Mouse (Mus musculus): ENCODE measurements at regions not wholly inside any gene's neighbourhood (a gene's known extent, or its start where the extent isn't known, plus 50 kb on each side); places are given as distances from the start of the nearest gene placed in this dataset.
A peak's percentile ranks its signal among the peaks of the same experiment; 100 is the strongest.

- ATAC-seq (replicated peaks; ENCODE audit: poor library complexity), result no peak
Measured at GRCm38 (mm10) chr2:45903350-45903749, 786.2 kb upstream of the Zeb2 start.

- peak; percentile 37; the same call in 1 of the 2 replicates for ATAC-seq (replicated peaks; ENCODE audit: poor library complexity)
Measured at GRCm38 (mm10) chr2:45901892-45902291, 784.7 kb upstream of the Zeb2 start.

- ATAC-seq (replicated peaks; ENCODE audit: poor library complexity), result no peak
Measured at GRCm38 (mm10) chr2:45884680-45885079, 767.5 kb upstream of the Zeb2 start.

- ATAC-seq (replicated peaks; ENCODE audit: poor library complexity), result no peak
Measured at GRCm38 (mm10) chr2:45878656-45879055, 761.5 kb upstream of the Zeb2 start.

- peak; percentile 39 for ATAC-seq (replicated peaks; ENCODE audit: poor library complexity)
Measured at GRCm38 (mm10) chr2:45859901-45860331, 742.7 kb upstream of the Zeb2 start.

GRCm38 (mm10) chr2:45859445-45859844, 742.2 kb upstream of the Zeb2 start:
- peak; percentile 85 for ATAC-seq (replicated peaks; ENCODE audit: poor library complexity)

GRCm38 (mm10) chr2:45850018-45850605, 732.9 kb upstream of the Zeb2 start:
- peak; percentile 46 for ATAC-seq (replicated peaks; ENCODE audit: poor library complexity)

GRCm38 (mm10) chr2:45840389-45840788, 723.2 kb upstream of the Zeb2 start:
- ATAC-seq (replicated peaks; ENCODE audit: poor library complexity), result peak; percentile 94

- no peak for ATAC-seq (replicated peaks; ENCODE audit: poor library complexity)
Measured at GRCm38 (mm10) chr2:45836546-45837221, 719.5 kb upstream of the Zeb2 start.

- no peak for ATAC-seq (replicated peaks; ENCODE audit: poor library complexity)
Measured at GRCm38 (mm10) chr2:45817945-45818719, 700.9 kb upstream of the Zeb2 start.

GRCm38 (mm10) chr2:45814741-45815140, 697.5 kb upstream of the Zeb2 start:
- no peak for ATAC-seq (replicated peaks; ENCODE audit: poor library complexity)

GRCm38 (mm10) chr2:45805329-45805728, 688.1 kb upstream of the Zeb2 start:
- ATAC-seq (replicated peaks; ENCODE audit: poor library complexity), result no peak

- ATAC-seq (replicated peaks; ENCODE audit: poor library complexity), result no peak
Measured at GRCm38 (mm10) chr2:45800131-45800530, 682.9 kb upstream of the Zeb2 start.

- no peak for ATAC-seq (replicated peaks; ENCODE audit: poor library complexity)
Measured at GRCm38 (mm10) chr2:45793561-45793960, 676.4 kb upstream of the Zeb2 start.

GRCm38 (mm10) chr2:45789739-45790138, 672.5 kb upstream of the Zeb2 start:
- ATAC-seq (replicated peaks; ENCODE audit: poor library complexity), result no peak

GRCm38 (mm10) chr2:45787732-45788390, 670.7 kb upstream of the Zeb2 start:
- ATAC-seq (replicated peaks; ENCODE audit: poor library complexity), result no peak

GRCm38 (mm10) chr2:45786787-45787186, 669.6 kb upstream of the Zeb2 start:
- no peak for ATAC-seq (replicated peaks; ENCODE audit: poor library complexity)

GRCm38 (mm10) chr2:45785684-45786083, 668.5 kb upstream of the Zeb2 start:
- no peak for ATAC-seq (replicated peaks; ENCODE audit: poor library complexity)

GRCm38 (mm10) chr2:45783634-45784412, 666.6 kb upstream of the Zeb2 start:
- ATAC-seq (replicated peaks; ENCODE audit: poor library complexity), result no peak

- ATAC-seq (replicated peaks; ENCODE audit: poor library complexity), result no peak
Measured at GRCm38 (mm10) chr2:45777466-45777865, 660.3 kb upstream of the Zeb2 start.

All from megakaryocyte progenitor cell, adult 5-6 weeks (primary cell).